Mouse (Mus musculus): ENCODE results near the gene Olfr547. TPM values are rescaled to one million over a fixed set of nuclear protein-coding genes. Genes with fewer than 3 reads are reported as not detected.
"Not testable (repeated sequence)": the region's sequence is repeated elsewhere in the genome, so short reads cannot be mapped to it uniquely, and the experiment has no call there.

Olfr547 gene
- not detected for total RNA-seq (2021)
- long read RNA-seq, experiment 1, result 0 reads
- long read RNA-seq, experiment 2, result 0 reads

GRCm38 (mm10) chr7:102534449-102534848 lies at the start of gene Olfr547:
Gene Olfr547 (plus strand): TSS chr7:102534749.
- DNase-seq (ENCODE audit: low spot score), result no peak

- DNase-seq (ENCODE audit: low spot score), result not testable (repeated sequence)
Measured at GRCm38 (mm10) chr7:102484766-102485165, 49.8 kb upstream of the Olfr547 start.

GRCm38 (mm10) chr7:102486105-102486504 lies 48.4 kb upstream of the Olfr547 start:
- no peak for DNase-seq (ENCODE audit: low spot score)

GRCm38 (mm10) chr7:102488161-102488560 lies 46.4 kb upstream of the Olfr547 start, which contains the start of gene Olfr544:
Gene Olfr544 (minus strand): TSS chr7:102488313.
- no peak for DNase-seq (ENCODE audit: low spot score)

GRCm38 (mm10) chr7:102494416-102494815 lies 40.1 kb upstream of the Olfr547 start:
- DNase-seq (ENCODE audit: low spot score), result not testable (repeated sequence)

- no peak for DNase-seq (ENCODE audit: low spot score)
Measured at GRCm38 (mm10) chr7:102499473-102499872, 35.1 kb upstream of the Olfr547 start, which contains the start of gene Olfr545. Gene Olfr545 (minus strand): TSS chr7:102499573.

GRCm38 (mm10) chr7:102501986-102502385 lies 32.6 kb upstream of the Olfr547 start:
- DNase-seq (ENCODE audit: low spot score), result no peak

- peak; percentile 76 for DNase-seq (ENCODE audit: low spot score)
Measured at GRCm38 (mm10) chr7:102506848-102507247, 27.7 kb upstream of the Olfr547 start.

- no peak for DNase-seq (ENCODE audit: low spot score)
Measured at GRCm38 (mm10) chr7:102508066-102508465, 26.5 kb upstream of the Olfr547 start.

- no peak for DNase-seq (ENCODE audit: low spot score)
Measured at GRCm38 (mm10) chr7:102508666-102509065, 25.9 kb upstream of the Olfr547 start.

GRCm38 (mm10) chr7:102509726-102510125 lies 24.8 kb upstream of the Olfr547 start:
- DNase-seq (ENCODE audit: low spot score), result no peak

GRCm38 (mm10) chr7:102511927-102512326 lies 22.6 kb upstream of the Olfr547 start:
- no peak for DNase-seq (ENCODE audit: low spot score)

- DNase-seq (ENCODE audit: low spot score), result peak; percentile 72
Measured at GRCm38 (mm10) chr7:102512814-102513435, 21.6 kb upstream of the Olfr547 start.

- no peak for DNase-seq (ENCODE audit: low spot score)
Measured at GRCm38 (mm10) chr7:102514144-102514543, 20.4 kb upstream of the Olfr547 start.

GRCm38 (mm10) chr7:102516261-102517050 lies 18.1 kb upstream of the Olfr547 start:
- no peak for DNase-seq (ENCODE audit: low spot score)

- no peak for DNase-seq (ENCODE audit: low spot score)
Measured at GRCm38 (mm10) chr7:102517051-102517335, 17.6 kb upstream of the Olfr547 start.

GRCm38 (mm10) chr7:102529052-102529451 lies 5.5 kb upstream of the Olfr547 start:
- no peak for DNase-seq (ENCODE audit: low spot score)

- DNase-seq (ENCODE audit: low spot score), result no peak
Measured at GRCm38 (mm10) chr7:102540596-102540995, 6.0 kb downstream of the Olfr547 start, which contains the start of gene Olfr548-ps1. Gene Olfr548-ps1 (plus strand): TSS chr7:102540896.

- no peak for DNase-seq (ENCODE audit: low spot score)
Measured at GRCm38 (mm10) chr7:102541251-102541650, 6.7 kb downstream of the Olfr547 start.

- DNase-seq (ENCODE audit: low spot score), result no peak
Measured at GRCm38 (mm10) chr7:102549570-102549969, 15.0 kb downstream of the Olfr547 start, which contains the start of gene Olfr549. Gene Olfr549 (plus strand): TSS chr7:102549870.

- DNase-seq (ENCODE audit: low spot score), result no peak
Measured at GRCm38 (mm10) chr7:102553279-102553678, 18.7 kb downstream of the Olfr547 start.

All from gastrocnemius, adult 18-20 months (tissue).